Mouse (Mus musculus) left cerebral cortex, postnatal 36 days (tissue): ENCODE data around the gene Gm5426. TPM values are rescaled to one million over a fixed set of nuclear protein-coding genes. Genes with fewer than 3 reads are reported as not detected.
"Not testable (repeated sequence)": the region's sequence is repeated elsewhere in the genome, so short reads cannot be mapped to it uniquely, and the experiment has no call there.

Experiments
- DNase-seq, 2 experiments: peaks; one replicate each; pipeline ENCODE4 v3.0.0; 2021 to 2022; ENCODE audit warnings: low spot score in 2 of 2, mixed read lengths in 1 of 2
- intact Hi-C: fragments of 180-260 bp; cut with DNase I; formaldehyde crosslinking; loops from one replicate; pipeline ENCODE4 v1.15.1; 2025
- total RNA-seq, 2 experiments: library from RNA; stranded (reverse); gene quantifications; 2 replicates each; pipeline ENCODE4 v1.2.3; 2021

Gene Gm5426
- total RNA-seq = not detected

DNA sequence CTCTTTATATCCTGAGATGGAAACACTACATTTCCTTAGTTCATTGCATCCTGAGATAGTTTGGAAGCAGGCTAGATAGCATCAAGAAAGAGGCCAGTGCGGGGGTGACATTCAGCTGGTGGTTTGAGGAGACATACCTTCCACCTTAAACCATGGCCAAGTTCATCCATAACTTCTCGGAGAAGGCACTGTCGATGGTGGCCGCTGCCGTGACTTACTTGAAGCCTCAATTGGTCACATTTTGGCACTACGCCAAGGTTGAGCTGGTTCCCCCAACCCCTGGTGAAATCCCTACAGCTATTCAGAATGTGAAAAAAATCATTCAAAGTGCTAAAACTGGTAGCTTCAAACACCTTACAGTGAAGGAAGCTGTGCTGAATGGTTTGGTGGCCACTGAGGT, at the start of gene Gm5426:
Gene Gm5426, plus strand, starts transcription at position 153 of the 400 bp plus-strand sequence.
- DNase-seq = not testable (repeated sequence)
- intact Hi-C loops = loop anchor here (10.0 kb wide), 2 partner anchors 798 to 1538 kb away; no protein-coding TSS in a partner anchor

- intact Hi-C loops = no loop called here
- no peak for DNase-seq
Observed at GRCm38 (mm10) chr10:96089744-96090143, 46.7 kb upstream of the Gm5426 start.

GRCm38 (mm10) chr10:96090388-96090787, 46.0 kb upstream of the Gm5426 start:
- no peak for DNase-seq
- intact Hi-C loops = no loop called here

- intact Hi-C loops = no loop called here
- no peak for DNase-seq
Observed at GRCm38 (mm10) chr10:96093890-96094531, 42.4 kb upstream of the Gm5426 start.

DNA sequence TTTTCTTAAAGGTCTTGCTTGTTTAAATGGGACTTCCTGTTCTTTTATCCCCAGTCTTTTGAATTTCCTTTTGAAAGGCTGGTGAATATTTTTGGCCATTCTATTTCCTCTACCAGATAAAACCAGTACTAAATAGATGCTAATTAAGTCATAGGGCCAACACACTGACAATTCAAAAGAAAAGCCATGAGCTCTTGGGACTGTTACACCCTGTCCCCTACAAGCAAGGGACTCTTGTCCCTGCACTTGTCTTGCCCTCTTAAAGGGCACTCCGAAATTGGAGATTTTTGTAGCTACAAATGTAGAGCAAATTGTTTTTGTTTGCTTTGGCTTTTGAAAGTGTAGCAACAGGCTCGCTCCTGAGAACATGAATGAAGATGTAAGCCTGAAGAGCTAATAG, 41.8 kb upstream of the Gm5426 start:
- DNase-seq = no peak
- intact Hi-C loops = no loop called here

- intact Hi-C loops = no loop called here
Observed at GRCm38 (mm10) chr10:96096730-96097129, 39.7 kb upstream of the Gm5426 start.

DNA sequence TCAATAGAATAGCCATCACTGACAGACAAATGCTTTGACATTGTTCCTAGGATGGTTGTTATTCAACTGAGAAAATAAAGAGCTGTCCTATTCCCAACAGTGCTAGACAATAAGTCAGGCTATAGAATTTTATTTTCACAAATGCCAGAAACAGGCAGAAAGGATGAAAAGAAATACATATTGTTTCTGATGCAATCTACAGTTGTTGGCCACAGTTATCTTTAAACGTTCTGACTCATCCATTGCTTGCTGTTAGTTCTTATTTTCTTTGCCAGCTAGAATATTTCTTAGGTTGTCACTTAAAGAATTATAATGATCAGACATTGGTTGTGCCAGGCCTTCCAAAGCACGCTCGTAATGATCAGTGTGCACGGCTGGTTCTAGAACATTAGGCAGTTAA, 35.4 kb upstream of the Gm5426 start:
- intact Hi-C loops = no loop called here

More at GRCm38 (mm10) chr10:96096730-96097129, 39.7 kb upstream of the Gm5426 start:
- no peak for DNase-seq

DNA sequence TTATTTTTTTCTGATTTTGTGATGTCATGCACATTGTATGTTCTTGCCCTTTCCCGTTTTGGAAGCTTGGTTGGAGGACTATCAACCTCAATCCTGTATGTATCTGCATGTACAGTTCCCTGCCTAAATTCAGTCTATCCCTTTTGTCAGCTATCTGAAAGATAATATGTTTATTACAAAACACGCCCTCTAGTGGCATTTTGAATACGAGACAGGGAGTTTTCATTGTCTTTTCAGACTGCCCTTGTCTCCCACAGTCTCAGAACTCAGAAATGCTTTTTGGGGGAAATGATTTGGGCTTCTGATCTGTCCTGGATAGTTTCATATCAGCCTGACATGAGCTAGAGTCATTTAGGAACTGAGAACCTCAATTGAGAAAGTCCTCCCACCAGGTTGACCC, 32.2 kb upstream of the Gm5426 start:
- no peak for DNase-seq
- intact Hi-C loops = no loop called here

More for the DNA sequence above, 35.4 kb upstream of the Gm5426 start:
- DNase-seq = no peak

- intact Hi-C loops = no loop called here
Observed at GRCm38 (mm10) chr10:96104624-96105023, 31.8 kb upstream of the Gm5426 start.

GRCm38 (mm10) chr10:96105124-96105523, 31.3 kb upstream of the Gm5426 start:
- no peak for DNase-seq
- intact Hi-C loops = no loop called here

More at GRCm38 (mm10) chr10:96104624-96105023, 31.8 kb upstream of the Gm5426 start:
- no peak for DNase-seq

- intact Hi-C loops = no loop called here
- no peak for DNase-seq
Observed at GRCm38 (mm10) chr10:96106972-96107720, 29.3 kb upstream of the Gm5426 start.

GRCm38 (mm10) chr10:96107825-96108224, 28.6 kb upstream of the Gm5426 start:
- intact Hi-C loops = no loop called here
- DNase-seq = no peak

DNA sequence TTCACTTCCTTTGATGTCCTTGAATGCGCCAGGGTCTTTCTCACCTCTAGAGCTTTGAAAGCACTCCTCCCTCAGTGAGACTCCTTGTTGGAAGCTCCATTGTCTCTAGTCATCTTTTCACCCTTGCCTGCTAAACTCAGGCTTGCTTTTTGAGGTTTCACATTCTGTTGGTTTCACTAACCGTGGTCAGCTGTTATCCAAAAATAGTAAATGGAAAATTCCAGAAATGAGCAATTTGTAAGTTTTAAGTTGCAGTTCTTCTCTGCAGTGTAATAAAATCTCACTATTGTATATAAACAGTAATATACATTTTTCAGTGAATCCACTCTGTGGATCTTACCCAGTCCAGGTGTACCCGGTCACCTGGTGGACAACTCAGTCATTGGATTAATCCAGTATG, 21.1 kb upstream of the Gm5426 start:
- intact Hi-C loops = no loop called here
- DNase-seq = no peak

GRCm38 (mm10) chr10:96120821-96121220, 15.6 kb upstream of the Gm5426 start:
- intact Hi-C loops = no loop called here
- DNase-seq = no peak

GRCm38 (mm10) chr10:96121249-96122010, 15.0 kb upstream of the Gm5426 start:
- intact Hi-C loops = no loop called here

GRCm38 (mm10) chr10:96123885-96124284, 12.5 kb upstream of the Gm5426 start:
- DNase-seq = no peak
- intact Hi-C loops = no loop called here

More at GRCm38 (mm10) chr10:96121249-96122010, 15.0 kb upstream of the Gm5426 start:
- DNase-seq = peak; percentile 11 to 14

GRCm38 (mm10) chr10:96124290-96124689, 12.1 kb upstream of the Gm5426 start:
- intact Hi-C loops = no loop called here

DNA sequence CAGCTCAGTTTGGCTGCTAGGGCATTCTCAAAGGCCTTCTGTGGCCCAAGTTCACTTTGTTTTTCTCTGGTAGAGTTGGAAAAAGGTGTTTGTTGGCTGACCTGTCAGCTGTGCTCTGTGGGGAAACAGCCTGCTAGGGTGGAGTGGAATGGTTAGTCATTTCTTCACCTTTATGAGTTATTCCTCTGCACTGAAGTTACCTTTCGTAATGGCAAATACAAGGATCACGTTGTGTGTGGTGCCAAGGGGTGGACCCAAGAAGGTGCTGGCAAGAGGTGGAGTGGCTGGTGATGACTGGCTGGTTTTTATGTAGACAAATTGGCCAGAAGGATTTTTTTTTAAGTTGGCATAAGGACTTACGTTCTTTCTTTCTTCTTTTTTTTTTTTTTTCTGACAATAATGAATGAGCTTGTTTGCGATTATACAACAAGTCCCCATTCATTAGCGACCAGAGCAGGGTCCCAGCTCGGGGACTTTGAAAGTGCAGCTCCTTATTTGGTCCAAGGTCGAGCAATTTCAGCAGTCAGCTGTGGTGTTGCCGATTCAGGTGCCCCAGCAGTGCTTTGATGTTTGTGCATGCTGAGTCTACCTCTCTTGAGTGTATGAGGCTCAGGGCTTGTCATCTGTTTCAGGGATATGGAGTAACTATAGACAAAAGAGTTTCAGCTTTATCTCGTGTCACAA, 10.5 kb upstream of the Gm5426 start:
- DNase-seq = no peak
- intact Hi-C loops = no loop called here

More at GRCm38 (mm10) chr10:96124290-96124689, 12.1 kb upstream of the Gm5426 start:
- no peak for DNase-seq

GRCm38 (mm10) chr10:96129213-96129612, 7.2 kb upstream of the Gm5426 start:
- intact Hi-C loops = no loop called here
- DNase-seq = no peak

DNA sequence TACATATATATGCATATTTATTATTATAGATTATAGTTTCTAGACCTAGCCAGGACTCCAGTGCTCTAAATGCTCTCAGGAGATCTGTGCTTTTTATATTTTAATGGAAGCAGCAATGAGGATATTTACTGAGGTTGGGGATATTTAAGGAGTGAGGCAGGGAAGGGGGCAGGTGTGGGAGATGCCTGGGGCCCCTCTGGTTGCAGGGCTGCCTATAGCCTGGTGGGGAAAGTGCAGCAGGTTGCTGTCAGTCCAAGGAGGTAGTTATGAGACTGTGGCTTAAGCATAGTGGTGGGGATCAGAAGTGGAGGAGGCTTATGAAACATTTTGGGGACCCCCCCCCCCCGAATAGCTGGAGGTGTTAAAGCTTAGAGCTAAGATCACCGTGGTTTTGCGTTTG, 6.0 kb upstream of the Gm5426 start:
- intact Hi-C loops = loop anchor here (5.0 to 10.0 kb wide), 4 partner anchors 82 to 1544 kb away; no protein-coding TSS in a partner anchor
- no peak for DNase-seq
